Mouse (Mus musculus): ENCODE measurements around the gene Reln. TPM values are rescaled to one million over a fixed set of nuclear protein-coding genes. Genes with fewer than 3 reads are reported as not detected.

Gene Reln
- polyA plus RNA-seq, 1 experiment = 164 TPM

DNA sequence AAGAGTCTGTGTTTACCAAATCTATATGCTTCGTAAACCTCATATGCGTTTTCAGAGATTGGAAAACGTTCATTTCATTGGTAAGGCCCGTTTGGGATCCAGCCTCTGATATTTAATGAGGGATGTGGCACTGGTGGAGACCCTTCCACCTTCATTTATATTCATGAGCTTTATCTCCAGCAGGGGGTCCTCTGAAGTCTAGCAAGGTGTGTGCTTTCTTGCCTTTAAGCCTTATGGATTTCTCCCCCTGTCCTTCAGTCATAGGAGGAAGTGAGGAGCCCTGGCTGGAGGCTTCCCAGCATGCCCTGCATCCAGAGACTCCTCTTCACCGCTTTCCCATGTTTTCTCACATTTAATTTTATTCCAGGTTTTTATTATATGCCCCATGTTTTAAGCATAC is 269.5 kb downstream of the Reln start:
- WGBS = 73% methylated on average over 5 of the region's 5 CpGs
- no peak for TF ChIP-seq POLR2A (IDR thresholded peaks at IDR 0.05; ENCODE audit: insufficient read depth, low read depth, low read length)
- TF ChIP-seq CTCF (IDR thresholded peaks at IDR 0.05; ENCODE audit: insufficient read depth, low read depth, low read length) = no peak
- Histone ChIP-seq H3K27ac (ENCODE audit: insufficient read depth, low read depth, low read length) (no peak overlapping the region), H3K4me3 (ENCODE audit: insufficient read depth, low read depth, low read length) (no peak overlapping the region), H3K4me1 (ENCODE audit: control insufficient read depth, insufficient read depth, low read length) (0 out of 2 replicates have a peak, but pooled peaks cover 2% of the 10 kb centered on the region)

DNA sequence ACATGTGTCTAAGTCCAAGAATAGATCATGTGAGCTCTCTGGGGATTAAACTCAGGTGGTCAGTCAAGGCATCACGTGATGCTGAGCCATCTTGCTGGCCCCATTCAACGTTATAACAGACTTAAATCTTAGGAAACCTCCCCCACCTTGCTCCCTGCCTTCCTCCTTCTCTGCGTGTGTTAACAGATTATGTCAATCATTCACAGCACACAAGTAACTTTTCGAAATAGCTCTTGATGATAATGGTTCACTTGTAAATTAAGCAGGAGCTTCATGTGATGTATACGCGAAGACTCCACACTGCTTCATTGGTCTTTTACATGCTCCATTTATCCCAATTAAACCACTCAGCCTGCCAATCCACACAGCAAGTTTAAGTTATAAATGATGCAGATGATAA is 271.9 kb downstream of the Reln start:
- Histone ChIP-seq H3K27ac (ENCODE audit: insufficient read depth, low read depth, low read length) (no peak overlapping the region), H3K4me3 (ENCODE audit: insufficient read depth, low read depth, low read length) (no peak overlapping the region), H3K4me1 (ENCODE audit: control insufficient read depth, insufficient read depth, low read length) (0 out of 2 replicates have a peak, but pooled peaks cover 2% of the 10 kb centered on the region)
- TF ChIP-seq CTCF (IDR thresholded peaks at IDR 0.05; ENCODE audit: insufficient read depth, low read depth, low read length) (no peak), POLR2A (IDR thresholded peaks at IDR 0.05; ENCODE audit: insufficient read depth, low read depth, low read length) (no peak)
- WGBS = 73% methylated on average over 6 of the region's 6 CpGs

GRCm38 (mm10) chr5:22059251-22059650 is 285.3 kb downstream of the Reln start:
- WGBS = 90% methylated on average over 6 of the region's 6 CpGs
- H3K4me3 ChIP-seq (ENCODE audit: insufficient read depth, low read depth, low read length) = no peak overlapping the region
- TF ChIP-seq CTCF (IDR thresholded peaks at IDR 0.05; ENCODE audit: insufficient read depth, low read depth, low read length) (no peak), POLR2A (IDR thresholded peaks at IDR 0.05; ENCODE audit: insufficient read depth, low read depth, low read length) (no peak)
- no peaks in the 10 kb centered on the region for H3K4me1 ChIP-seq (ENCODE audit: control insufficient read depth, insufficient read depth, low read length)
- no peak overlapping the region for H3K27ac ChIP-seq (ENCODE audit: insufficient read depth, low read depth, low read length)

GRCm38 (mm10) chr5:22041825-22042224 is 302.7 kb downstream of the Reln start:
- no peak for TF ChIP-seq CTCF (IDR thresholded peaks at IDR 0.05; ENCODE audit: insufficient read depth, low read depth, low read length)
- no peak for TF ChIP-seq POLR2A (IDR thresholded peaks at IDR 0.05; ENCODE audit: insufficient read depth, low read depth, low read length)
- no peak overlapping the region for H3K4me3 ChIP-seq (ENCODE audit: insufficient read depth, low read depth, low read length)
- no peak overlapping the region for H3K27ac ChIP-seq (ENCODE audit: insufficient read depth, low read depth, low read length)
- WGBS = 83% methylated on average over 6 of the region's 6 CpGs
- H3K4me1 ChIP-seq (ENCODE audit: control insufficient read depth, insufficient read depth, low read length) = no peaks in the 10 kb centered on the region

DNA sequence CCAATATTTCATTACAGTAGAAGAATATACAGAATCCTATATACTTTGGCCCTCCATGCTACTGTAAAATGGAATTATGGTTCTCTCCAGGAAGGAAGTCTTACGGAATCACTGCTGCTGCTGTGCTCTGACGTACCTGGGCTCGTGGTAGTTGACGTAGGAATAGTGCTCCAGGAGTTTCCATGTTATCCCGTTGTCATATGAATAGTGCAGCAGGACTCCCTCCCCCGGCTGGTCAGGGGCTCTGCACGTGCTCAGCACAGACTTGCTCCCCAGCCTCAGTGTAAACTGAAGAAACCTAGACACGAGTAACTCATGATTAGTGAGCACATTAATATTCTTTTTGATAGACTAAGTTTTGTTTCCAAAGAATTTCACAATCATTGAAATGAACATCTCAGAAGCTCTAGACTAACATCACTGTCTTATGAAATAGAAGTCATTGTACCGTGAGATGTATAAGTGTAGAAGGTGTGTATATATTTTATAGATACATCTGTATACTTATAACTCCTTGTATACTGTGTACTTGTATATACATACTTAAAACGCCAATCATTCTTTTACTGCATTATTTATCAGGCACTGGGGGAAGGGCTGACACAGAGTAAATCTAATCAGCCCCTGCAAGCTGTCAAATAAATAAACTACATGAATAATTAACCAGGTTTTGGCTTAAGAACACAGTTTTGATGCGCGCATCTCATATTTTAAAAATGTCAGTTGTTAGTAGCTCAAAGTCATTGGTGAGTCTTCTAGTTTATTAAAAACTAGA is 304.9 kb downstream of the Reln start:
- Histone ChIP-seq H3K27ac (ENCODE audit: insufficient read depth, low read depth, low read length) (no peak overlapping the region), H3K4me1 (ENCODE audit: control insufficient read depth, insufficient read depth, low read length) (no peaks in the 10 kb centered on the region), H3K4me3 (ENCODE audit: insufficient read depth, low read depth, low read length) (no peak overlapping the region)
- 91% methylated on average over 12 of the region's 12 CpGs for WGBS
- TF ChIP-seq POLR2A (IDR thresholded peaks at IDR 0.05; ENCODE audit: insufficient read depth, low read depth, low read length) (no peak), CTCF (IDR thresholded peaks at IDR 0.05; ENCODE audit: insufficient read depth, low read depth, low read length) (no peak)

GRCm38 (mm10) chr5:22035201-22035600 is 309.3 kb downstream of the Reln start:
- Histone ChIP-seq H3K4me3 (ENCODE audit: insufficient read depth, low read depth, low read length) (no peak overlapping the region), H3K27ac (ENCODE audit: insufficient read depth, low read depth, low read length) (no peak overlapping the region), H3K4me1 (ENCODE audit: control insufficient read depth, insufficient read depth, low read length) (no peaks in the 10 kb centered on the region)
- no peak for TF ChIP-seq POLR2A (IDR thresholded peaks at IDR 0.05; ENCODE audit: insufficient read depth, low read depth, low read length)
- TF ChIP-seq CTCF (IDR thresholded peaks at IDR 0.05; ENCODE audit: insufficient read depth, low read depth, low read length) = no peak
- 93% methylated on average over 8 of the region's 8 CpGs for WGBS

DNA sequence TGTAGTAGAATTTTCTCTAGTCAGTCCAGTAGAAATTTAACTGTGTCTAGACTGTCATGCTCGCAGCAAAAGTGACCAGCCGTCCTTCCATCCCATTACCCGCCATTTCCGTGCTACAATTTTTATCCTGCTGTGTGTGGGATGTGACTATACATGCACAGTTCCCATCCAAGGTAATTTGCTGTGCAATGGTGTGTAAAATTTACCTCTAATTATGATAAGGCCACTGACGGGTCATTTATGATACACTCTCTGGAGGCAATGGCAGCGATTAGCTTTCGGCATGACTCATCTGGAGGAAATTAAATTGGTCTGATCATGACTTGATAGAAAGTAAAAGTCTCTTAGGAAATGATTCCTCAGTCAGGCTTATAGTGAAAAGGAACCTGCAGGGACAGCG is 311.5 kb downstream of the Reln start:
- 93% methylated on average over 8 of the region's 8 CpGs for WGBS
- no peak overlapping the region for H3K27ac ChIP-seq (ENCODE audit: insufficient read depth, low read depth, low read length)
- H3K4me3 ChIP-seq (ENCODE audit: insufficient read depth, low read depth, low read length) = no peak overlapping the region
- no peak for TF ChIP-seq POLR2A (IDR thresholded peaks at IDR 0.05; ENCODE audit: insufficient read depth, low read depth, low read length)
- TF ChIP-seq CTCF (IDR thresholded peaks at IDR 0.05; ENCODE audit: insufficient read depth, low read depth, low read length) = no peak
- H3K4me1 ChIP-seq (ENCODE audit: control insufficient read depth, insufficient read depth, low read length) = no peaks in the 10 kb centered on the region

DNA sequence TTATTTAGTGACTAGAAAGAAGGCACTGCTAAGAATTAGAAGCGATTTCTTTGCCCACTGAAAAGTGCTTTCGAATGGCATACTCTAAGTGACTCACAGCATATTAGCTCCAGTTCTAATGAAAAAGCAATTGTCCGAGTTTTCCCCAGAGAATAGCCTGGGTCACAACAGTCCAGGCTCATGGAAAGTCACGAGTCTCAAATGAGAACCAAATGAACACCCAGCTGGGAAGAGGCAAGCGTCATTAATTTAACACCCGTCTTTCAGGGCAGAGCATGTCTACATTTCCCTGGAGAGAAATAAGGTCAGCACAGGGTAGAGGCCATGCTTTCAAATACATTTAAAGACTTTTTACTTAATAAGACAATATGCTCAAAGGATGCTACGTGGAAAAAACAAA is 312.8 kb downstream of the Reln start:
- 52% methylated on average over 7 of the region's 7 CpGs for WGBS
- Histone ChIP-seq H3K4me1 (ENCODE audit: control insufficient read depth, insufficient read depth, low read length) (no peaks in the 10 kb centered on the region), H3K27ac (ENCODE audit: insufficient read depth, low read depth, low read length) (no peak overlapping the region), H3K4me3 (ENCODE audit: insufficient read depth, low read depth, low read length) (no peak overlapping the region)
- no peak for TF ChIP-seq POLR2A (IDR thresholded peaks at IDR 0.05; ENCODE audit: insufficient read depth, low read depth, low read length)
- TF ChIP-seq CTCF (IDR thresholded peaks at IDR 0.05; ENCODE audit: insufficient read depth, low read depth, low read length) = no peak

DNA sequence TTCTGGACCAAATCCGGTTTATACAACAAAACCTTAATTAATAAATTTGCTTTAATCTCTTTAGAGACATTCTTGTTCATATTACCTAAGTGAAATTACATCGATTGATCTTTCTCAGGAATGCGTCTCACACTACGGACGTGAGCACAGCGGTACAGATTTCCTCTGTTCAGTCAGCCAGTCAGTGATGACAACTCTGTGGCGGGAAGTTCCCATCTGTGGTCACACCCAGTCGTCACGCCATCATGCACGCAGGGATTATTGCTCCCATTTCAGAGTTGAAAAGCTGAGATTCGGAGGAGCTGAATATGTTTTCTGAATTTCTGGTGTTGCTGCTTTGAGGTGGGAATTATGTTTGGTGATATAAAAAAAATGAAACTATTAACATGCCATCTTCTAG is 316.1 kb downstream of the Reln start:
- WGBS = 89% methylated on average over 11 of the region's 11 CpGs

More for the DNA sequence above, 316.1 kb downstream of the Reln start:
- Histone ChIP-seq H3K27ac (ENCODE audit: insufficient read depth, low read depth, low read length) (no peak overlapping the region), H3K4me1 (ENCODE audit: control insufficient read depth, insufficient read depth, low read length) (no peaks in the 10 kb centered on the region), H3K4me3 (ENCODE audit: insufficient read depth, low read depth, low read length) (no peak overlapping the region)
- no peak for TF ChIP-seq POLR2A (IDR thresholded peaks at IDR 0.05; ENCODE audit: insufficient read depth, low read depth, low read length)
- TF ChIP-seq CTCF (IDR thresholded peaks at IDR 0.05; ENCODE audit: insufficient read depth, low read depth, low read length) = no peak
